Mouse (Mus musculus): ENCODE results near the gene Rep15.

GRCm38 (mm10) chr6:147010358-147010757 lies 22.0 kb upstream of the Rep15 start:
- TF ChIP-seq POLR2A (IDR thresholded peaks at IDR 0.05; ENCODE audit: insufficient read length, low read depth) (no peak), E2F4 (IDR thresholded peaks at IDR 0.05; ENCODE audit: insufficient read depth) (no peak), POLR2AphosphoS2 (IDR thresholded peaks at IDR 0.05; ENCODE audit: insufficient read length, low read depth) (no peak), CEBPB (IDR thresholded peaks at IDR 0.05; ENCODE audit: insufficient read depth, poor library complexity, severe bottlenecking) (no peak)

Measured in myocyte (in vitro differentiated cells).